Mouse (Mus musculus): Measurements from ENCODE around the gene Snap91.

DNA sequence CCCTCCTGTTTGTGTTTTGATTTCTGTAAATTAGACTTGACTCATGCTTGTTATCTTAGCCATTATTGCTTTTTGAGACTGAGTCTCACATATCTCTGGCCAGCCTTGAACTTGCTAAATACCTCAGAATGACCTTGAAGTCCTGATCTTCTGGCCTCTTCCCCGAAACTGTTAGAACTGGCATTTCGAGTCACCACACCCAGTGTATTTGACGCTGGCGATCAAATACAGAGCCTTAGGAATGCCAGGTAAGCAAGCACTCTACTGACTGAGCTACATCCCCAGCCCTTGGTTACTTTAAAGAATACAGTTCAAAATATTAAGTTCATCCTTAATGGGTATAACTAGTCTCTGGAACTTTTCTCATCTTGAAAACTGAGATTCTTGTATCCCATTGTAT, 155.4 kb downstream of the Snap91 start:
- TF ChIP-seq CTCF (IDR thresholded peaks at IDR 0.05; ENCODE audit: insufficient read depth, low read length) (no peak), POLR2A (IDR thresholded peaks at IDR 0.05; ENCODE audit: borderline replicate concordance, extremely low read depth, low read depth, low read length) (no peak)
